Mouse (Mus musculus) cerebellum, postnatal 36 days (tissue): ENCODE results near the gene Ssh1.
A peak's percentile ranks its signal among the peaks of the same experiment; 100 is the strongest.

Experiments
- DNase-seq, 2 experiments: peaks; one replicate each; pipeline ENCODE4 v3.0.0; 2021 to 2022; ENCODE audit warnings: mixed read lengths in 2 of 2

Gene Ssh1

GRCm38 (mm10) chr5:113929526-113929925, 64.2 kb downstream of the Ssh1 start:
- DNase-seq = no peak

GRCm38 (mm10) chr5:113924608-113925007, 69.1 kb downstream of the Ssh1 start:
- DNase-seq = no peak

- peak; percentile 73 to 78 for DNase-seq
Measured at GRCm38 (mm10) chr5:113921310-113922166, 72.2 kb downstream of the Ssh1 start.

- no peak for DNase-seq
Measured at GRCm38 (mm10) chr5:113919060-113919459, 74.6 kb downstream of the Ssh1 start.

GRCm38 (mm10) chr5:113918654-113919053, 75.0 kb downstream of the Ssh1 start:
- DNase-seq = no peak

GRCm38 (mm10) chr5:113910705-113911104, 83.0 kb downstream of the Ssh1 start:
- DNase-seq = no peak

- DNase-seq = no peak
Measured at GRCm38 (mm10) chr5:113910065-113910701, 83.5 kb downstream of the Ssh1 start.

- peak; percentile 99 for DNase-seq
Measured at GRCm38 (mm10) chr5:113908592-113909441, 84.9 kb downstream of the Ssh1 start, which contains the start of gene Coro1c. Gene Coro1c, minus strand, starts transcription at chr5:113908758.

- peak; percentile 61 to 66 for DNase-seq
Measured at GRCm38 (mm10) chr5:113907786-113908567, 85.7 kb downstream of the Ssh1 start.

GRCm38 (mm10) chr5:113906958-113907735, 86.5 kb downstream of the Ssh1 start:
- DNase-seq = no peak

GRCm38 (mm10) chr5:113904987-113905386, 88.7 kb downstream of the Ssh1 start:
- DNase-seq = no peak

GRCm38 (mm10) chr5:113902983-113903382, 90.7 kb downstream of the Ssh1 start:
- DNase-seq = no peak

- DNase-seq = no peak
Measured at GRCm38 (mm10) chr5:113902017-113902416, 91.7 kb downstream of the Ssh1 start.

- DNase-seq = no peak
Measured at GRCm38 (mm10) chr5:113901074-113901571, 92.6 kb downstream of the Ssh1 start.

GRCm38 (mm10) chr5:113899543-113899942, 94.2 kb downstream of the Ssh1 start:
- DNase-seq = no peak

- DNase-seq = no peak
Measured at GRCm38 (mm10) chr5:113892005-113892404, 101.7 kb downstream of the Ssh1 start.

- no peak for DNase-seq
Measured at GRCm38 (mm10) chr5:113890874-113891273, 102.8 kb downstream of the Ssh1 start.

GRCm38 (mm10) chr5:113889912-113890311, 103.8 kb downstream of the Ssh1 start:
- no peak for DNase-seq

- no peak for DNase-seq
Measured at GRCm38 (mm10) chr5:113889181-113889906, 104.3 kb downstream of the Ssh1 start.

GRCm38 (mm10) chr5:113888186-113888795, 105.4 kb downstream of the Ssh1 start:
- no peak for DNase-seq
